Mouse (Mus musculus) ES-Bruce4 (cell line): ENCODE results near the gene March6.

ENCODE experiments used
- CTCF ChIP-seq: IDR thresholded peaks from one replicate; pipeline ENCODE4 v1.8.1; 2011; ENCODE audit warnings: low read depth, low read length
- EP300 ChIP-seq: IDR thresholded peaks from 2 replicates; pipeline ENCODE4 v1.6.1; 2011; ENCODE audit warnings: low read depth, low read length; ENCODE audit not compliant: insufficient read depth
- POLR2A ChIP-seq: IDR thresholded peaks from one replicate; pipeline ENCODE4 v1.8.1; 2011; ENCODE audit warnings: low read length; ENCODE audit not compliant: insufficient read depth

DNA sequence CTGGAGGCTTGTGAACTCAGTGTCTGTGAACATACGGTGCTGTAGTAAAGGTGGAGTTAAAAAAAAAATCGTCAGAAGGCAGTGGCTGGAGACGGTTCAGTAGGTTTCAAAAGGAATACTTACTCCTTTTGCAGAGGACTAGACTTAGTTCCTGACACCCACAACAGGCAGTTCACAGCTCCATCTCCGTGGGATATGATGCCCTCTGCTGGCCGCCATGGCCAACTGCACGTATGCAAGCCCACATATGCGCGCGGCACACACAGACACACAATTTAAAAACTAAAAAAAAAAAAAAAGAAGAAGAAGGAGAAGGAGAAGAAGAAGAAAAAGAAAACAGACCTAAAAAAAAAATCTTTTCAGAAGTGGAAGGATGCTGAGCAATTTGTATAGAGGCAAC, 111.8 kb downstream of the March6 start:
- peak; percentile 89 for TF ChIP-seq CTCF
- TF ChIP-seq EP300: peak; percentile 46; the same call in 1 of the 2 replicates
- TF ChIP-seq POLR2A: no peak
